Mouse (Mus musculus): ENCODE data around the gene Gm498.

Gene Gm498

GRCm38 (mm10) chr7:143900667-143901066 is 34.0 kb downstream of the Gm498 start:
- no peak for DNase-seq

DNA sequence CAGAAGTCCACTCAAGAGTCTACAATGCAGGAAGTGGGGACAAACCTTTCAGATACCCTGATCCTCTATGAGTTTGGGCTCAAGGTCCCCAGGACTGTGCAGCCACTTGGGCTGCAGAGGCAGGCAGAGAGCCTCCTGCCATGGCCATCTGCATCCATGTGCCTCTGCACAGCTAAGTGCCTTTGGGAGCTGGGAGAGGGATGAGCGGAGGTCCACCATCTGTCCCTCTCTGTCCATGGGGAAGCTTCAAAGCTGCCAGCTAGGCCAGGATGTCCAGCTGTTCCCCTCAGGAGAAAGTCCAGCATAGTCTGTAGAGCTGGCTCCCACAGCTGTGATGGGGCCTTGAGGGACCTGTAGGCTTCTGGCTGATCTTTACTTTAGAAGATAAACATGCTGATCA is 38.5 kb downstream of the Gm498 start:
- no peak for DNase-seq

DNA sequence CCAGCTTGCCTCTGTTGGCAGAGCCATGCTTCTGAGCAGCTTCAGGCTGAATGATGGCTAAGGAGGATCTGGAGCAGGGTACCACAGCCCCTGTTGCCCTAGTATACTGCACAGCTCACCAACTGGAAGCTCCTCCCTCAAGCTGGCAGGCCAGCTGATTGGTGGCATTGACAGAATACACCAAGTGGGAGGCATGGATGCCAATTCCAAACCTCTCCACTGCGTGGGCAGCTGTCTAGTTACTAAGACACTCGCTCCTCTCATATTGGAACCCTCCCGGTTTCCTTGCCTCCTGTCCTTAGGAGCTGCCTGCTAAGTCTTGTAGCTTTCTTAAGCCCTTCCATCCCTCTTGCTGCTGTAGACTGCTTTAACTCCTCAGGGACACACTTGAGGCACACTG is 39.0 kb downstream of the Gm498 start:
- DNase-seq: no peak

GRCm38 (mm10) chr7:143913611-143914010 is 47.0 kb downstream of the Gm498 start:
- peak; percentile 6 for DNase-seq

GRCm38 (mm10) chr7:143919031-143919679 is 52.5 kb downstream of the Gm498 start:
- no peak for DNase-seq

GRCm38 (mm10) chr7:143929899-143930298 is 63.3 kb downstream of the Gm498 start:
- no peak for DNase-seq

DNA sequence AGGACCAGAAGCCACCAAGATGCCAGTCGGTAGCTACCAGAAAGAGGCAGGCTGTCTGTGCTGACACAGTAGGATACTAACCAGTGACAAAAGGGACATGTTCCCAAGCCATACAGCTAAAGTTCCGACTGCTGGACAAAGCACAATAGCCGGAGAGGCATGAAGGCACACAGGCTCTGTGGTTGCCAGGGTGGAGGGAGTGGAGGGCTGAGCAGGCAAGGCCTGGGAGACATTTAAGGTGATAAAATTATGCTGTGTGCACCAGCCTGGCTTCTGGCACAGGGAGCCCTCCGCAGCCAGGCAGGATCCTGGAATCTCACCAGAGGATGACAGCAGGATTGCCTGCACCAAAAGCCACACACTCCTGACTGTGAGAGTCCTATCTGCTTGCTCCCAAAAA is 72.0 kb downstream of the Gm498 start:
- no peak for DNase-seq

GRCm38 (mm10) chr7:143939476-143939875 is 72.8 kb downstream of the Gm498 start:
- DNase-seq: no peak

GRCm38 (mm10) chr7:143942941-143943691 is 76.5 kb downstream of the Gm498 start:
- DNase-seq: no peak

DNA sequence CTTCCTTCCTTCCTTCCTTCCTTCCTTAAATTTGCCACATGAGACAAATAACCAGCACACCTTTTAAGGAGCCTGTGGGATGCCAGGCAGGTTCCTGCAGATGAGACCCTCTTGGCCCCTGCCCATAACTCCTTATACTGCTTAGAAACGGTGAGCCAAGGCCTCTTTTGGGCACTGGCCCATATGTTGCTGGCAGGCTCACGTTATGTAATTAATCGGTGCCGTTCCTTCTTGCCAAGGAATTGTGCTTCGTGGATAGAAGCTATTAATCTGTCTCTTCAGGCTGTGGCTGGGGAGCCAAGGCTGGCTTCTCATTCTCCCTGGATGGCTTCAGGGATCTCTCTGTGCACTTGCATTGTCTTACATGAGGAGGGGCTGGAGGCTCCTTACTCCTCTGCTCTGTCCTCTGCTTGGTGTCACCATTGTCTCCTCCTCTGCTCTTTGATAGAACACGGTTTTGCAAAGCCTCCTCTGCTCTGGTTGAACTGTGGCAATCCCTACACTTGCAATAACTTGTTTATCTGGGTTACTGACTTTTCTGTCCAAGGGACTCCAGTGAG is 77.9 kb downstream of the Gm498 start:
- DNase-seq: peak; percentile 4

All from cerebellum, adult 11-12 months (tissue).